17 mouse cellular contexts compared by ENCODE assay signal in genomic region chr16:97667536-97667935, GRCm38 (mm10). TPM values are rescaled to one million over a fixed set of nuclear protein-coding genes. Genes with fewer than 3 reads are reported as not detected.
A peak's percentile ranks its signal among the peaks of the same experiment; 100 is the strongest.
DNase-seq lines count a peak whose midpoint lies in the region; ATAC-seq and TF ChIP-seq lines count a peak whose summit lies in the region.
"Had no signal": no experiment of that assay in that cellular context is flagged by ENCODE, and none has a peak within 500 bp of the region (broad histone marks: within the 10 kb centered on the region; RNA-seq: fewer than 3 reads in every experiment).

No protein-coding gene starts in this region.

- no peak for ATAC-seq in hindbrain, postnatal 0 days
- no peak for ATAC-seq in hindbrain, embryonic 14.5 days (ENCODE audit: low FRiP score)
- ATAC-seq in liver, embryonic 14.5 days (ENCODE audit: insufficient read depth), result no peak
- no peak for ATAC-seq in liver, embryonic 12.5 days
- ATAC-seq in activated CD4-positive, CD25-positive, alpha-beta regulatory T cell, adult 4 months, result no peak
- ATAC-seq: CD4-positive, CD25-positive, alpha-beta regulatory T cell, adult 4 months; forebrain, embryonic 15.5 days had no signal

- H3K4me1 ChIP-seq in hindbrain, postnatal 0 days (ENCODE audit: insufficient read depth, low read length), result no peaks in the 10 kb centered on the region
- no peaks in the 10 kb centered on the region for H3K4me1 ChIP-seq in hindbrain, embryonic 14.5 days (replicated peaks; ENCODE audit: control insufficient read depth, insufficient read depth, low read length)
- no peaks in the 10 kb centered on the region for H3K4me1 ChIP-seq in liver, embryonic 14.5 days (replicated peaks; ENCODE audit: control insufficient read depth in 2 of 2, insufficient read depth in 2 of 2, low read length in 1 of 2)
- H3K4me1 ChIP-seq in liver, embryonic 12.5 days, result no peaks in the 10 kb centered on the region
- no peaks in the 10 kb centered on the region for H3K4me1 ChIP-seq in CH12.LX (ENCODE audit: control insufficient read depth in 1 of 2, insufficient read depth in 2 of 2)
- H3K4me1 ChIP-seq: forebrain, embryonic 15.5 days; heart, embryonic 12.5 days; limb, embryonic 13.5 days had no signal

- TF ChIP-seq EP300 in liver, embryonic 14.5 days (IDR thresholded peaks at IDR 0.05; ENCODE audit: low read depth), result no peak
- no peak for TF ChIP-seq EP300 in CH12.LX (IDR thresholded peaks at IDR 0.05; ENCODE audit: low read length)

- no peak overlapping the region for H3K9ac ChIP-seq in hindbrain, postnatal 0 days (replicated peaks; ENCODE audit: low read length)
- no peak overlapping the region for H3K9ac ChIP-seq in hindbrain, embryonic 14.5 days
- H3K9ac ChIP-seq in liver, embryonic 14.5 days (replicated peaks), result no peak overlapping the region
- no peak overlapping the region for H3K9ac ChIP-seq in liver, embryonic 12.5 days
- H3K9ac ChIP-seq in CH12.LX (ENCODE audit: insufficient read depth, low read depth), result no peak overlapping the region
- H3K9ac ChIP-seq: forebrain, embryonic 15.5 days; heart, embryonic 12.5 days; limb, embryonic 13.5 days had no signal

- dilution Hi-C loops in CH12.LX (cut with MboI; ENCODE audit: extremely low pct_ligation_motif_present, extremely low pct_unique_long_range_greater_than_20kb, low sequenced_read_pairs), result no loop called here

- WGBS in hindbrain, postnatal 0 days, result 28% methylated on average over 1 of the region's 1 CpGs
- 52% methylated on average over 1 of the region's 1 CpGs for WGBS in hindbrain, embryonic 14.5 days
- 12% methylated on average over 1 of the region's 1 CpGs for WGBS in liver, embryonic 14.5 days (ENCODE audit: insufficient replicate concordance)
- 14% methylated on average over 1 of the region's 1 CpGs for WGBS in liver, embryonic 12.5 days (ENCODE audit: insufficient replicate concordance)

- no peaks in the 10 kb centered on the region for H3K79me2 ChIP-seq in CH12.LX (replicated peaks; ENCODE audit: control insufficient read depth, extremely low read depth, insufficient read depth, poor library complexity, severe bottlenecking)

- H3K36me3 ChIP-seq in hindbrain, postnatal 0 days (ENCODE audit: insufficient read depth, low read length), result no peaks in the 10 kb centered on the region
- no peaks in the 10 kb centered on the region for H3K36me3 ChIP-seq in hindbrain, embryonic 14.5 days (replicated peaks; ENCODE audit: control insufficient read depth, insufficient read depth)
- H3K36me3 ChIP-seq in liver, embryonic 14.5 days (replicated peaks; ENCODE audit: control insufficient read depth, insufficient read depth, low read depth), result no peaks in the 10 kb centered on the region
- no peaks in the 10 kb centered on the region for H3K36me3 ChIP-seq in liver, embryonic 12.5 days
- H3K36me3 ChIP-seq in CH12.LX (replicated peaks in 1 of 2; ENCODE audit: control insufficient read depth in 1 of 2, insufficient read depth in 1 of 2, low read length in 1 of 2), result no peaks in the 10 kb centered on the region
- H3K36me3 ChIP-seq: forebrain, embryonic 15.5 days; heart, embryonic 12.5 days; limb, embryonic 13.5 days had no signal

- no peak overlapping the region for H3K4me2 ChIP-seq in hindbrain, postnatal 0 days (ENCODE audit: low read depth, low read length)
- H3K4me2 ChIP-seq in hindbrain, embryonic 14.5 days (replicated peaks), result no peak overlapping the region
- no peak overlapping the region for H3K4me2 ChIP-seq in liver, embryonic 14.5 days (ENCODE audit: low read depth)
- no peak overlapping the region for H3K4me2 ChIP-seq in liver, embryonic 12.5 days
- H3K4me2 ChIP-seq in CH12.LX (ENCODE audit: insufficient read depth, low read depth, poor library complexity, severe bottlenecking), result no peak overlapping the region
- H3K4me2 ChIP-seq: forebrain, embryonic 15.5 days; heart, embryonic 12.5 days; limb, embryonic 13.5 days had no signal

- no peak for TF ChIP-seq POLR2A in CH12.LX (IDR thresholded peaks at IDR 0.05; ENCODE audit: low read depth, low read length)
- no peak for TF ChIP-seq POLR2A in brain, embryonic 14.5 days (IDR thresholded peaks at IDR 0.05; ENCODE audit: borderline replicate concordance, extremely low read depth, insufficient read depth, insufficient read length, poor library complexity, severe bottlenecking)

- DNase-seq in hindbrain, postnatal 0 days (ENCODE audit: low spot score), result no peak
- no peak for DNase-seq in hindbrain, embryonic 14.5 days (ENCODE audit: low spot score)
- no peak for DNase-seq in liver, embryonic 14.5 days (ENCODE audit: low read depth in 3 of 3, low spot score in 3 of 3)
- DNase-seq in CH12.LX (ENCODE audit: extremely low read depth), result no peak
- DNase-seq in brain, embryonic 14.5 days (ENCODE audit: low read depth), result no peak
- DNase-seq in frontal cortex, postnatal 25 days (ENCODE audit: low spot score in 2 of 2), result no peak
- DNase-seq: adrenal gland, adult 8-10 months; gastrocnemius, postnatal 14 days; lung, postnatal 36 days; midbrain, embryonic 14.5 days; right cerebral cortex, postnatal 25 days had no signal

- H3K27me3 ChIP-seq in hindbrain, postnatal 0 days (ENCODE audit: insufficient read depth, low read length), result no peaks in the 10 kb centered on the region
- H3K27me3 ChIP-seq in hindbrain, embryonic 14.5 days (ENCODE audit: control insufficient read depth, insufficient read depth, low read length), result no peaks in the 10 kb centered on the region
- H3K27me3 ChIP-seq in liver, embryonic 14.5 days (ENCODE audit: control insufficient read depth, insufficient read depth, low read length), result no peaks in the 10 kb centered on the region
- H3K27me3 ChIP-seq in liver, embryonic 12.5 days (replicated peaks), result no peaks in the 10 kb centered on the region
- H3K27me3 ChIP-seq in CH12.LX (replicated peaks), result peaks cover 1% of the 10 kb centered on the region
- H3K27me3 ChIP-seq: forebrain, embryonic 15.5 days; limb, embryonic 13.5 days had no signal

- in situ Hi-C loops in CH12.LX (cut with MboI; ENCODE audit: low pct_ligation_motif_present, low pct_unique_long_range_greater_than_20kb, low sequenced_read_pairs), result no loop called here

- H3K9me3 ChIP-seq in hindbrain, postnatal 0 days (ENCODE audit: low read length), result no peaks in the 10 kb centered on the region
- H3K9me3 ChIP-seq in hindbrain, embryonic 14.5 days (ENCODE audit: control insufficient read depth, low read length), result no peaks in the 10 kb centered on the region
- H3K9me3 ChIP-seq in liver, embryonic 14.5 days (ENCODE audit: control insufficient read depth, low read length), result no peaks in the 10 kb centered on the region
- H3K9me3 ChIP-seq in liver, embryonic 12.5 days (replicated peaks), result no peaks in the 10 kb centered on the region
- H3K9me3 ChIP-seq in CH12.LX (replicated peaks; ENCODE audit: low read length), result no peaks in the 10 kb centered on the region
- H3K9me3 ChIP-seq: forebrain, embryonic 15.5 days; heart, embryonic 12.5 days; limb, embryonic 13.5 days had no signal

- TF ChIP-seq CTCF in hindbrain, postnatal 0 days (IDR thresholded peaks at IDR 0.05; ENCODE audit: low read depth), result peak; percentile 35; the same call in 1 of the 2 replicates
- peak; percentile 31 for TF ChIP-seq CTCF in liver, embryonic 14.5 days (IDR thresholded peaks at IDR 0.05; ENCODE audit: low read depth)
- peak in 1 of 2 experiments; percentile 41; a peak in 2 of 4 replicates for TF ChIP-seq CTCF in CH12.LX (conservative IDR thresholded peaks at IDR 0.05 in 1 of 2, IDR thresholded peaks at IDR 0.05 in 1 of 2; ENCODE audit: low read depth in 2 of 2, low read length in 2 of 2)
- peak; percentile 11; the same call in 1 of the 2 replicates for TF ChIP-seq CTCF in brain, embryonic 14.5 days (IDR thresholded peaks at IDR 0.05; ENCODE audit: borderline replicate concordance, extremely low read depth, insufficient read depth, insufficient read length)

- peak; percentile 17 for TF ChIP-seq RAD21 in CH12.LX (IDR thresholded peaks at IDR 0.05; ENCODE audit: low read depth, low read length)

- no peak overlapping the region for H3K27ac ChIP-seq in hindbrain, postnatal 0 days
- H3K27ac ChIP-seq in hindbrain, embryonic 14.5 days, result no peak overlapping the region
- H3K27ac ChIP-seq in liver, embryonic 14.5 days, result no peak overlapping the region
- no peak overlapping the region for H3K27ac ChIP-seq in liver, embryonic 12.5 days
- H3K27ac ChIP-seq in CH12.LX (ENCODE audit: insufficient read depth, low read depth), result no peak overlapping the region
- H3K27ac ChIP-seq: forebrain, embryonic 15.5 days; limb, embryonic 13.5 days had no signal

- H3K4me3 ChIP-seq in hindbrain, postnatal 0 days (ENCODE audit: low read length), result no peak overlapping the region
- H3K4me3 ChIP-seq in hindbrain, embryonic 14.5 days (replicated peaks; ENCODE audit: low read length), result no peak overlapping the region
- no peak overlapping the region for H3K4me3 ChIP-seq in liver, embryonic 14.5 days (ENCODE audit: insufficient read depth in 1 of 2, low read depth in 2 of 2, low read length in 2 of 2)
- H3K4me3 ChIP-seq in liver, embryonic 12.5 days, result no peak overlapping the region
- H3K4me3 ChIP-seq in CH12.LX (replicated peaks in 1 of 3; ENCODE audit: low read depth in 2 of 3, low read length in 2 of 3, poor library complexity in 1 of 3), result no peak overlapping the region
- H3K4me3 ChIP-seq: forebrain, embryonic 15.5 days; heart, embryonic 12.5 days; limb, embryonic 13.5 days had no signal

TF ChIP-seq in CH12.LX, 34 proteins besides CTCF, POLR2A, EP300 and RAD21:
- no peak for TF ChIP-seq GABPA (IDR thresholded peaks at IDR 0.05; ENCODE audit: insufficient replicate concordance, low read depth, low read length)
- TF ChIP-seq JUN (IDR thresholded peaks at IDR 0.05; ENCODE audit: insufficient read depth, low read depth, low read length), result no peak
- peak; percentile 15; the same call in 1 of the 2 replicates for TF ChIP-seq SMC3 (IDR thresholded peaks at IDR 0.05; ENCODE audit: low read depth, low read length)

RNA-seq across cellular contexts. Expression of gene Tmprss2, which starts 56.5 kb away (rescaled TPM):
- not detected in 2 replicates for total RNA-seq in hindbrain, postnatal 0 days (2014; rRNA removed)
- 0.04 and 0.30 TPM in 2 replicates for polyA plus RNA-seq in hindbrain, postnatal 0 days (2015; fragmentation: Nextera tagmentation; extraction: Ambion mirVana)
- polyA plus RNA-seq in hindbrain, embryonic 14.5 days (2014; fragmentation: Nextera tagmentation; extraction: Ambion mirVana), result not detected in 2 replicates
- polyA plus RNA-seq in liver, embryonic 14.5 days (2012; rRNA removed), result 2.4 and 2.9 TPM in 2 replicates
- 3.4 and 3.9 TPM in 2 replicates for polyA plus RNA-seq in liver, embryonic 14.5 days (2014; fragmentation: Nextera tagmentation; extraction: Ambion mirVana)
- polyA plus RNA-seq in liver, embryonic 12.5 days (2016; fragmentation: Nextera tagmentation; extraction: Ambion mirVana), result 2.0 and 2.4 TPM in 2 replicates
- total RNA-seq in CH12.LX (2012; rRNA removed) (not detected in 2 replicates), CH12.LX (2014; rRNA removed) (not detected in 2 replicates)
- polyA plus RNA-seq in CH12.LX (2012; ENCODE audit: insufficient read length, low read depth), result not detected in 2 replicates
- polyA plus RNA-seq in brain, embryonic 14.5 days (2012; rRNA removed), result 0.20 and 0.64 TPM in 2 replicates
- under 1 TPM in 1 of 2 experiments, not detected in 1; 0.05 TPM for polyA plus RNA-seq in activated CD4-positive, CD25-positive, alpha-beta regulatory T cell, adult 4 months (2017; shearing (Covaris generic))
- total RNA-seq: gastrocnemius, postnatal 14 days had no signal
- polyA plus RNA-seq: CD4-positive, CD25-positive, alpha-beta regulatory T cell, adult 4 months; forebrain, embryonic 15.5 days; midbrain, embryonic 14.5 days had no signal
